Mouse (Mus musculus) cerebellum, adult 2 months (tissue): ENCODE data around the gene Mrgprg. TPM values are rescaled to one million over a fixed set of nuclear protein-coding genes. Genes with fewer than 3 reads are reported as not detected.

ENCODE experiments used
- DNase-seq, 2 experiments: peaks; one replicate each; pipeline ENCODE4 v3.0.0; 2021
- H3K27ac ChIP-seq: fragments of 200-500 bp; 2 replicates; pipeline ENCODE4 v1.5.1; 2012; ENCODE audit warnings: low read length, control low read depth, inconsistent platforms; ENCODE audit not compliant: insufficient read depth
- H3K27me3 ChIP-seq: fragments of 200-500 bp; 2 replicates; pipeline ENCODE4 v1.6.1; 2012; ENCODE audit warnings: inconsistent platforms, mild to moderate bottlenecking, low read length, moderate library complexity; ENCODE audit not compliant: control insufficient read depth, insufficient read depth
- H3K4me1 ChIP-seq: fragments of 200-500 bp; 2 replicates; pipeline ENCODE4 v1.6.1; 2011; ENCODE audit warnings: low read length; ENCODE audit not compliant: control insufficient read depth, insufficient read depth
- H3K4me3 ChIP-seq: fragments of 200-500 bp; replicated peaks from 2 replicates; pipeline ENCODE3; 2011; ENCODE audit warnings: mild to moderate bottlenecking, low read depth, low read length, control low read depth; ENCODE audit not compliant: insufficient read depth
- CTCF ChIP-seq: fragments of 200-500 bp; IDR thresholded peaks from 2 replicates; pipeline ENCODE4 v1.5.1; 2011; ENCODE audit warnings: low read depth, mild to moderate bottlenecking, control low read depth, low read length, moderate library complexity, borderline replicate concordance; ENCODE audit not compliant: insufficient read depth
- POLR2A ChIP-seq: fragments of 200-500 bp; IDR thresholded peaks from 2 replicates; pipeline ENCODE4 v1.6.1; 2011; ENCODE audit warnings: low read length, control low read depth, borderline replicate concordance; ENCODE audit not compliant: insufficient read depth
- WGBS: fragments of 180-500 bp; shearing (Covaris S2); methylation state at CpG from one replicate; pipeline ENCODE4 v1.1.7; 2018; 5-methylcytosine and 5-hydroxymethylcytosine counted together
- polyA plus RNA-seq: library from polyadenylated mRNA; depleted of rRNA; stranded (reverse); fragments of >200 nt; gene quantifications from 2 replicates; pipeline ENCODE4 v1.2.3, GENCODE M21; 2012; rRNA removed

Gene Mrgprg
- polyA plus RNA-seq = not detected in 2 replicates

GRCm38 (mm10) chr7:143766893-143767292 lies at the start of gene Mrgprg:
Gene Mrgprg (minus strand): TSS chr7:143766993.
- H3K27me3 ChIP-seq = peaks cover 1% of the 10 kb centered on the region; the same call in 1 of the 2 replicates
- no peak for TF ChIP-seq CTCF
- no peak for TF ChIP-seq POLR2A
- DNase-seq = no peak
- H3K4me1 ChIP-seq = no peaks in the 10 kb centered on the region
- no peak within 1 kb of the TSS for H3K4me3 ChIP-seq
- no peak within 1 kb of the TSS for H3K27ac ChIP-seq
- WGBS = 68% methylated on average over 6 of the region's 6 CpGs

DNA sequence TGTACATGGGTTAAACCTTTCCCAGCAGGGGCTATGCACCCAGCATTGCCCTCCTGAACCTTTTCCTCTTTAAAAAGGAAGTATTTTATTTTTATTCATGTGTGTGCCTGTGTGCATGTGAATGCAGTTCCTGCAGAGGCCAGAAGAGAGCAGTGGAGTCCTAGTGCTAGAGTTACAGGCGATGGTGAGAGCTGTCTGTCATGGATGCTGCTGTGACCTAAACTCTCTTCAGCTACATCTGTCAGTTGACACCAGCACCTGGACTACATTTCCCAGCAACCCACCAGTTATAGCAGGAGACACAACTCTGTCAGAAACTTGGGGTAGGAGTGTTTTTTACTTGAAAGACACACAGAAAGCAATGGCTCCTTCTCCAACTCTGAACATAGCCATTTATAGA lies 42.1 kb upstream of the Mrgprg start:
- Histone ChIP-seq H3K4me1 (no peaks in the 10 kb centered on the region), H3K27ac (no peak overlapping the region), H3K27me3 (no peaks in the 10 kb centered on the region), H3K4me3 (no peak overlapping the region)
- DNase-seq = no peak
- 59% methylated on average over 1 of the region's 1 CpGs for WGBS
- TF ChIP-seq CTCF (peak; percentile 30; the same call in 1 of the 2 replicates), POLR2A (no peak)

DNA sequence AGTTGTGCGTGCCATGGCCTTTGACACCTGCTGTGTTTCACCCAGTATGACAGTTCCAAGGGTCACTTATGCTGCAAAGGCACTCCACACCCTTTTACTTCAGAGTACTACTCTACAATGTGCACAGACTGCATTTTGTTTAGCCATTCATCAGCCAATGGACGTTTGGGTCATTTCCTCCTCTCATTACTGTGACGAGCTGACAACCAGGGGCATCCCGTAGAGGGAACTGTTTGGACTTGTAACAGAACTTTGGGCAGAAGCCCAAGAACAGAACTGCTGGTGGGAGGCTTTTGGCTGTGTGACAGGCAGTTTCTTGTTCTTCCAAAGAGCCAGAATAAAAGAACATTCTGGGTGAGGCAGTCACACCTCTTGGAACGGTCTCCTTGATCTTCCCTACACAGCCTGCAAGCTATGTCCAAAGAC lies 38.4 kb upstream of the Mrgprg start:
- peak in 1 of 2 experiments; percentile 18 for DNase-seq
- Histone ChIP-seq H3K27ac (no peak overlapping the region), H3K4me3 (no peak overlapping the region), H3K4me1 (0 out of 2 replicates have a peak, but pooled peaks cover 2% of the 10 kb centered on the region), H3K27me3 (no peaks in the 10 kb centered on the region; the same call in 1 of the 2 replicates)
- WGBS = 37% methylated on average over 5 of the region's 5 CpGs
- TF ChIP-seq POLR2A = no peak

DNA sequence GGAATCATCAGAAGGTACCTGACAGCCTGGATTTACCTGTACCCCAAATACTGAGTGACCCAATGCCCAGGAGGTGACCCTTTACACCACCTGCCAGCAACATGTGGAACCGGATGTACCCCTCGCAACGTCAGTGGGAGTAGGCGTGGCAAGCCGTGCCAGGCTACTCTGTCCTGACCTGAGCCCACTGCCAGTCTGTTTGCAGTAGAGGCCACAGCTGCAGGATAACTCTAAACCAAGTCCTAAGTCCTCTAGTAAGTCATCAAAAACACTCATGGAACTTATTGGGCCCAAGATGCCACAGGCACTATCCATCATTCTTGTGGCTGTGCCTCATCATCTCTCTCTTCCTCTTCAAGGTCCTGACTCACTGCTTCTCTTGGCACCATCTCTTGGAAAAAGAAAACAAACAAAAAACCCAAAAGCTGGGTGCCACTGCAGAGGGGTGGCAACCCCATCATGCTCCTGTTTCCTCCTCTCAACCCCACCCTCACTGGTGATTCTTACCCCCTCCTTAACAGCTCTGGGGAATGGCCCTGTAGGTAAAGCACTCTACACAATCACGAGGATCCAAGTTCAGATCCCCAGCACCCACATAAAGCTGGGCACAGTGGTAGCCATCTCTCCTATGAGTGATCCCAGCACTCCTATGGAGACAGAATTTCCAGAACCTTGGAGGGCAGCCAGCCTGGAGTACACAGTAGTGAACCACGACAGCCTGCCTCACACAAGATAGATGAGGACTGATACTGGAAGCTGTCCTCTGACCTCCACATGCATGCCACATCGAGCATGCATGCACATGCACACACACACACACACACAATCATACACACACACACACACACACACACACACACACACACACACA lies 34.6 kb upstream of the Mrgprg start:
- no peaks in the 10 kb centered on the region; the same call in 1 of the 2 replicates for H3K27me3 ChIP-seq
- WGBS = 84% methylated on average over 8 of the region's 8 CpGs
- H3K4me1 ChIP-seq = 0 out of 2 replicates have a peak, but pooled peaks cover 2% of the 10 kb centered on the region
- H3K4me3 ChIP-seq = no peak overlapping the region
- DNase-seq = no peak
- no peak for TF ChIP-seq POLR2A
- no peak for TF ChIP-seq CTCF
- no peak overlapping the region for H3K27ac ChIP-seq

DNA sequence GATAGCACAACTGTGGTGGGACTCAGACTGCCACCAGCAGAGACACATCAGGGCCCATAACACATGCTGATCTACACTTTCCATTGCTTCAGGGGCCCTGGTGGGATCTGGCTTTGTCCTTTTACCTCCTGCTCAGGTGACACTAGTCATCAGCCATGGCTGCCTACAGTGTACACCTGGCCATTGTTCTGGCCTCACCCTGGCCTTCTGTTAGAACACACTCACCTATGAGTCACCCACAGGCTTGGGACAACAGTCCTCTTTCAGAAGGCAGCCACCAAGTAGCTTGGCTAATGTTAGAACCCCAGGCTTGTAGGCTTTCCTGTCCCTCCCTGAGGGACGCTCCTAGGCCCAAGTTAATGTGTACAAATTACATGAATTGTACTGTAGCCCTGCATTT lies 34.0 kb upstream of the Mrgprg start:
- no peak for DNase-seq
- WGBS = 91% methylated on average over 1 of the region's 1 CpGs
- Histone ChIP-seq H3K4me1 (0 out of 2 replicates have a peak, but pooled peaks cover 2% of the 10 kb centered on the region), H3K4me3 (no peak overlapping the region), H3K27ac (no peak overlapping the region), H3K27me3 (no peaks in the 10 kb centered on the region; the same call in 1 of the 2 replicates)
- TF ChIP-seq POLR2A (no peak), CTCF (no peak)

- Histone ChIP-seq H3K27me3 (no peaks in the 10 kb centered on the region; the same call in 1 of the 2 replicates), H3K4me3 (no peak overlapping the region), H3K4me1 (0 out of 2 replicates have a peak, but pooled peaks cover 2% of the 10 kb centered on the region), H3K27ac (no peak overlapping the region)
- no peak for DNase-seq
- 77% methylated on average over 4 of the region's 4 CpGs for WGBS
- TF ChIP-seq POLR2A = no peak
- no peak for TF ChIP-seq CTCF
Observed at GRCm38 (mm10) chr7:143798783-143799182, 32.0 kb upstream of the Mrgprg start.

DNA sequence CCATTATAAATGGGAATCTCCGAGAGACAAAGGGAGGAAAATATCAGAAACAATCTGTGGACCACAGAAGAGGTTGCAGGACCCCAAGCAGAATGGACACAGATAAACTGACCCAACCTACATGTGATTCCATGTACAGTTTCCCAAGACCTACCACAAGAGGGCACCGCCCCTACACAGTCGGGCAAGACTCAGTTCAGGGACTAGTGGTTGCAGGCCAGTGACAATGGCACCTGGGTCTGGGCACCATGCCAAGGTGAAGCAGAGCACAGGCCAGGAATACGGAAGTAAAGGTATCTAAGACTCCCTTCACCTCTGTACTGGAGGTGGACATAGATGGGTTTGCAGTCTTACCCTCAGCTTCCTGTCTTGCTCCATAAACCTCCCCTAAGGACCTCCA lies 26.3 kb upstream of the Mrgprg start:
- no peaks in the 10 kb centered on the region; the same call in 1 of the 2 replicates for H3K27me3 ChIP-seq
- TF ChIP-seq POLR2A = no peak
- peak; percentile 55 for TF ChIP-seq CTCF
- no peak overlapping the region for H3K27ac ChIP-seq
- peak; percentile 21 to 32 for DNase-seq
- H3K4me1 ChIP-seq = no peaks in the 10 kb centered on the region
- H3K4me3 ChIP-seq = no peak overlapping the region
- 57% methylated on average over 4 of the region's 4 CpGs for WGBS

- Histone ChIP-seq H3K27ac (no peak overlapping the region), H3K4me3 (no peak overlapping the region), H3K4me1 (no peaks in the 10 kb centered on the region), H3K27me3 (no peaks in the 10 kb centered on the region; the same call in 1 of the 2 replicates)
- WGBS = 73% methylated on average over 6 of the region's 6 CpGs
- no peak for DNase-seq
- TF ChIP-seq CTCF (no peak), POLR2A (no peak)
Observed at GRCm38 (mm10) chr7:143792336-143792985, 25.7 kb upstream of the Mrgprg start.
